Mouse (Mus musculus) liver, adult 2 months (tissue): ENCODE measurements around the gene Stk31. TPM values are rescaled to one million over a fixed set of nuclear protein-coding genes. Genes with fewer than 3 reads are reported as not detected.
"Not testable (repeated sequence)": the region's sequence is repeated elsewhere in the genome, so short reads cannot be mapped to it uniquely, and the experiment has no call there.

ENCODE experiments used
- DNase-seq: peaks from one replicate; pipeline ENCODE4 v3.0.0-alpha.2; 2011; ENCODE audit warnings: low read depth, low spot score; ENCODE audit errors: extremely low read depth
- H3K27ac ChIP-seq: fragments of 200-500 bp; replicated peaks from 2 replicates; pipeline ENCODE4 v1.5.1; 2012; ENCODE audit warnings: low read depth, mild to moderate bottlenecking, control low read depth, inconsistent platforms, low read length; ENCODE audit not compliant: insufficient read depth
- H3K27me3 ChIP-seq: fragments of 200-500 bp; 2 replicates; pipeline ENCODE4 v1.6.1; 2012; ENCODE audit warnings: mild to moderate bottlenecking, moderate library complexity, low read length, inconsistent platforms; ENCODE audit not compliant: control insufficient read depth, insufficient read depth
- H3K36me3 ChIP-seq: fragments of 200-500 bp; 2 replicates; pipeline ENCODE4 v1.6.1; 2012; ENCODE audit warnings: low read length, inconsistent platforms; ENCODE audit not compliant: control insufficient read depth, insufficient read depth
- H3K4me1 ChIP-seq: fragments of 200-500 bp; 2 replicates; pipeline ENCODE4 v1.6.1; 2011; ENCODE audit warnings: low read length; ENCODE audit not compliant: control insufficient read depth, insufficient read depth
- H3K4me3 ChIP-seq: fragments of 200-500 bp; 2 replicates; pipeline ENCODE4 v1.5.1; 2011; ENCODE audit warnings: low read depth, mild to moderate bottlenecking, control low read depth, low read length, moderate library complexity; ENCODE audit not compliant: insufficient read depth
- H3K79me2 ChIP-seq: fragments of 200-500 bp; 2 replicates; pipeline ENCODE4 v1.6.1; 2012; ENCODE audit warnings: inconsistent platforms, mild to moderate bottlenecking, low read length, moderate library complexity; ENCODE audit not compliant: control insufficient read depth, insufficient read depth
- H3K9ac ChIP-seq: fragments of 200-500 bp; 2 replicates; pipeline ENCODE4 v1.6.1; 2012; ENCODE audit warnings: low read depth, mild to moderate bottlenecking, control low read depth, inconsistent platforms, low read length
- CTCF ChIP-seq: fragments of 200-500 bp; IDR thresholded peaks from 2 replicates; pipeline ENCODE4 v1.5.1; 2011; ENCODE audit warnings: low read depth, low read length, control low read depth
- POLR2A ChIP-seq: fragments of 200-500 bp; IDR thresholded peaks from 2 replicates; pipeline ENCODE4 v1.6.1; 2011; ENCODE audit warnings: low read length, control low read depth; ENCODE audit not compliant: insufficient read depth; ENCODE audit errors: extremely low read depth
- WGBS: fragments of 180-500 bp; shearing (Covaris S2); methylation state at CpG from one replicate; pipeline ENCODE4 v1.1.7; 2018; 5-methylcytosine and 5-hydroxymethylcytosine counted together
- polyA plus RNA-seq: library from polyadenylated mRNA; depleted of rRNA; stranded (reverse); fragments of >200 nt; gene quantifications from 2 replicates; pipeline ENCODE4 v1.2.3, GENCODE M21; 2012
- total RNA-seq: library from RNA; depleted of rRNA; stranded (reverse); fragments of >200 nt; gene quantifications from 2 replicates; pipeline ENCODE4 v1.2.3, GENCODE M21; 2014

Gene Stk31
- total and polyA plus RNA-seq, 2 experiments: not detected

- no peak overlapping the region for H3K27ac ChIP-seq
- DNase-seq: peak; percentile 55
- no peaks in the 10 kb centered on the region for H3K79me2 ChIP-seq
- H3K4me1 ChIP-seq: no peaks in the 10 kb centered on the region
- H3K4me3 ChIP-seq: no peak overlapping the region
- TF ChIP-seq POLR2A (no peak), CTCF (peak; percentile 57)
- H3K36me3 ChIP-seq: no peaks in the 10 kb centered on the region
- no peaks in the 10 kb centered on the region for H3K27me3 ChIP-seq
- no peak overlapping the region for H3K9ac ChIP-seq
Observed at GRCm38 (mm10) chr6:49398365-49398764, 3.0 kb downstream of the Stk31 start.

GRCm38 (mm10) chr6:49410830-49411229, 15.4 kb downstream of the Stk31 start:
- DNase-seq: peak; percentile 0
- no peak overlapping the region for H3K27ac ChIP-seq
- H3K9ac ChIP-seq: no peak overlapping the region

GRCm38 (mm10) chr6:49412967-49413366, 17.6 kb downstream of the Stk31 start:
- H3K27me3 ChIP-seq, H3K27ac ChIP-seq, H3K4me1 ChIP-seq, H3K9ac ChIP-seq, DNase-seq, H3K79me2 ChIP-seq, H3K4me3 ChIP-seq, H3K36me3 ChIP-seq: not testable (repeated sequence)
- 72% methylated on average over 2 of the region's 2 CpGs for WGBS

More at GRCm38 (mm10) chr6:49410830-49411229, 15.4 kb downstream of the Stk31 start:
- Histone ChIP-seq H3K4me3 (no peak overlapping the region), H3K4me1 (no peaks in the 10 kb centered on the region), H3K27me3 (no peaks in the 10 kb centered on the region), H3K36me3 (no peaks in the 10 kb centered on the region), H3K79me2 (no peaks in the 10 kb centered on the region)
- 46% methylated on average over 3 of the region's 3 CpGs for WGBS
- TF ChIP-seq POLR2A (no peak), CTCF (no peak)

GRCm38 (mm10) chr6:49415971-49416370, 20.6 kb downstream of the Stk31 start:
- Histone ChIP-seq H3K27me3 (no peaks in the 10 kb centered on the region), H3K27ac (no peak overlapping the region), H3K9ac (no peak overlapping the region), H3K79me2 (no peaks in the 10 kb centered on the region), H3K4me1 (no peaks in the 10 kb centered on the region), H3K36me3 (no peaks in the 10 kb centered on the region), H3K4me3 (no peak overlapping the region)
- DNase-seq: no peak
- TF ChIP-seq POLR2A (no peak), CTCF (no peak)
- WGBS: 90% methylated on average over 1 of the region's 1 CpGs

GRCm38 (mm10) chr6:49437306-49437705, 41.9 kb downstream of the Stk31 start:
- H3K4me3 ChIP-seq: no peak overlapping the region

GRCm38 (mm10) chr6:49458112-49458511, 62.7 kb downstream of the Stk31 start:
- no peak for DNase-seq

More at GRCm38 (mm10) chr6:49437306-49437705, 41.9 kb downstream of the Stk31 start:
- H3K4me1 ChIP-seq: no peaks in the 10 kb centered on the region
- H3K36me3 ChIP-seq: no peaks in the 10 kb centered on the region
- no peaks in the 10 kb centered on the region for H3K79me2 ChIP-seq
- TF ChIP-seq POLR2A (no peak), CTCF (no peak)
- H3K27me3 ChIP-seq: no peaks in the 10 kb centered on the region
- no peak overlapping the region for H3K9ac ChIP-seq
- DNase-seq: no peak
- WGBS: 80% methylated on average over 1 of the region's 1 CpGs
- no peak overlapping the region for H3K27ac ChIP-seq

More at GRCm38 (mm10) chr6:49458112-49458511, 62.7 kb downstream of the Stk31 start:
- no peaks in the 10 kb centered on the region for H3K36me3 ChIP-seq
- H3K27ac ChIP-seq: no peak overlapping the region
- H3K4me1 ChIP-seq: no peaks in the 10 kb centered on the region
- H3K27me3 ChIP-seq: no peaks in the 10 kb centered on the region
- no peak overlapping the region for H3K9ac ChIP-seq
- no peaks in the 10 kb centered on the region for H3K79me2 ChIP-seq
- no peak overlapping the region for H3K4me3 ChIP-seq
- TF ChIP-seq POLR2A (no peak), CTCF (no peak)
- WGBS: 75% methylated on average over 5 of the region's 5 CpGs
